Mouse (Mus musculus) right cerebral cortex, postnatal 36 days (tissue): Measurements from ENCODE around the gene Cmtm1.
"Not testable (repeated sequence)": the region's sequence is repeated elsewhere in the genome, so short reads cannot be mapped to it uniquely, and the experiment has no call there.

Experiments
- DNase-seq, 2 experiments: peaks; one replicate each; pipeline ENCODE4 v3.0.0; 2022; ENCODE audit warnings: low spot score in 2 of 2, mixed read lengths in 1 of 2

The Cmtm1 gene

GRCm38 (mm10) chr8:104321267-104321666 lies 11.3 kb upstream of the Cmtm1 start, which contains the start of gene Gm11020:
Gene Gm11020 (plus strand): TSS chr8:104321567.
- DNase-seq: not testable (repeated sequence)

- DNase-seq: no peak
Observed at GRCm38 (mm10) chr8:104313311-104313710, 3.4 kb upstream of the Cmtm1 start.

GRCm38 (mm10) chr8:104312023-104312422 lies 2.1 kb upstream of the Cmtm1 start:
- DNase-seq: not testable (repeated sequence)

- not testable (repeated sequence) for DNase-seq
Observed at GRCm38 (mm10) chr8:104308341-104308740, 1.6 kb downstream of the Cmtm1 start.

GRCm38 (mm10) chr8:104304962-104305361 lies 5.0 kb downstream of the Cmtm1 start:
- DNase-seq: no peak

- not testable (repeated sequence) for DNase-seq
Observed at GRCm38 (mm10) chr8:104302536-104302935, 7.4 kb downstream of the Cmtm1 start.

GRCm38 (mm10) chr8:104301577-104301976 lies 8.4 kb downstream of the Cmtm1 start:
- DNase-seq: not testable (repeated sequence)

- DNase-seq: no peak
Observed at GRCm38 (mm10) chr8:104294396-104294795, 15.5 kb downstream of the Cmtm1 start.

GRCm38 (mm10) chr8:104293081-104293480 lies 16.9 kb downstream of the Cmtm1 start, which contains the start of gene Cmtm2a:
Gene Cmtm2a (minus strand): TSS chr8:104293181.
- not testable (repeated sequence) for DNase-seq

- DNase-seq: no peak
Observed at GRCm38 (mm10) chr8:104268937-104269440, 41.0 kb downstream of the Cmtm1 start.

GRCm38 (mm10) chr8:104268368-104268767 lies 41.6 kb downstream of the Cmtm1 start:
- no peak for DNase-seq

- not testable (repeated sequence) for DNase-seq
Observed at GRCm38 (mm10) chr8:104264271-104264935, 45.5 kb downstream of the Cmtm1 start.

- not testable (repeated sequence) for DNase-seq
Observed at GRCm38 (mm10) chr8:104261802-104262201, 48.1 kb downstream of the Cmtm1 start.

- no peak for DNase-seq
Observed at GRCm38 (mm10) chr8:104253016-104253415, 56.9 kb downstream of the Cmtm1 start.

- no peak for DNase-seq
Observed at GRCm38 (mm10) chr8:104251461-104251860, 58.5 kb downstream of the Cmtm1 start.

- peak; percentile 59 to 61 for DNase-seq
Observed at GRCm38 (mm10) chr8:104250439-104251367, 59.2 kb downstream of the Cmtm1 start, which contains the start of gene Cklf. Gene Cklf (plus strand): TSS chr8:104250861.

GRCm38 (mm10) chr8:104249442-104249996 lies 60.4 kb downstream of the Cmtm1 start:
- no peak for DNase-seq

GRCm38 (mm10) chr8:104248276-104248675 lies 61.7 kb downstream of the Cmtm1 start, which contains the start of gene Tk2:
Gene Tk2 (minus strand): TSS chr8:104248558.
- peak; percentile 54 to 68 for DNase-seq

- no peak for DNase-seq
Observed at GRCm38 (mm10) chr8:104247908-104248275, 62.1 kb downstream of the Cmtm1 start.

GRCm38 (mm10) chr8:104247054-104247907 lies 62.7 kb downstream of the Cmtm1 start:
- DNase-seq: no peak

GRCm38 (mm10) chr8:104246621-104247020 lies 63.3 kb downstream of the Cmtm1 start:
- no peak for DNase-seq
